Mouse (Mus musculus) left cerebral cortex, postnatal 14 days (tissue): ENCODE results near the gene Mydgf. TPM values are rescaled to one million over a fixed set of nuclear protein-coding genes. Genes with fewer than 3 reads are reported as not detected.

ENCODE experiments used
- DNase-seq, 2 experiments: peaks; one replicate each; pipeline ENCODE4 v3.0.0; 2021 to 2022; ENCODE audit warnings: low spot score in 2 of 2, mixed read lengths in 1 of 2
- intact Hi-C: fragments of 180-260 bp; cut with DNase I; formaldehyde crosslinking; loops from one replicate; pipeline ENCODE4 v1.15.1; 2025
- total RNA-seq, 2 experiments: library from RNA; stranded (reverse); gene quantifications; 2 replicates each; pipeline ENCODE4 v1.2.3; 2021

The Mydgf gene
- total RNA-seq, 2 experiments from 2014 or later: 47.2 to 48.0 TPM

DNA sequence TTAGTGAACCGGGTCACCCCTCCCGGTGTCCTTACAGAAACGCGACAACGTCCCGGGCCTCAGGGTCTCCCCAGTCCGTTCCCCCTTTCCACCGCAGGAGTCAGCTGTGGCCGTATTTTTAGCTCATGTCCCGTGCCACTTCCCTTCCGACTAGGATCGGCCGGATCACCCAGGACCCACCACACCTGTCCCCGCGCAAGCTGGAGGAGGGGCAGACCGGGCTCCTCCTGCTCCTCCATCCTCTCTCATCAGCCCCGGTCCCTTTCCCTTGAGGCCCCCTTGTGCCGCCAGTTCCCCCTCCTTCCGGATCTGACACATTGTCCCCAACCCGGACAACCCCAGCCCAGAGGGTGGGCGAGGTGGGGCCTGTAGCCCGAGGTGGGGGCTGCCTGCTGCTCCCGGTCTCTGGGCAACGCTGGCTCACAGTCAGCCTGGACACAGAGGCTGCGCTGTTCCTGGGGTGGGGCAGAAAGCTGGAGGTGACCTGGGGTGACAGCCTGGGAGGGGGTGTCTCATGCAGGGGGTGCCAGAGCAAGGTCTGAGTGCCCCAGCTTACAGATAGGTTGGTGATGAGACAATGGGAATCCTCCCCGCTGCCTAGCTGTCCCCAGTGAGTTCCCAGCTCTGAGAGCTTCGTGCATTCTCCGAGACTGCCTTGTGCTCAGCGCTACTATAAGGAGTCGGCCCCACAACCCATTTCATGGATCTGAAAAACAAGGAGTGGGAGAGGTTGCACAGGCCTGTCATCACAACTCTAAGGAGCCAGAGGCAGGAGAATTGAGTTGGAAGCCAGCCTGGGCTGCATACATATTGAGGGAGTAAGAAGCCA lies 34.7 kb downstream of the Mydgf start:
- DNase-seq: no peak
- intact Hi-C loops: no loop called here

DNA sequence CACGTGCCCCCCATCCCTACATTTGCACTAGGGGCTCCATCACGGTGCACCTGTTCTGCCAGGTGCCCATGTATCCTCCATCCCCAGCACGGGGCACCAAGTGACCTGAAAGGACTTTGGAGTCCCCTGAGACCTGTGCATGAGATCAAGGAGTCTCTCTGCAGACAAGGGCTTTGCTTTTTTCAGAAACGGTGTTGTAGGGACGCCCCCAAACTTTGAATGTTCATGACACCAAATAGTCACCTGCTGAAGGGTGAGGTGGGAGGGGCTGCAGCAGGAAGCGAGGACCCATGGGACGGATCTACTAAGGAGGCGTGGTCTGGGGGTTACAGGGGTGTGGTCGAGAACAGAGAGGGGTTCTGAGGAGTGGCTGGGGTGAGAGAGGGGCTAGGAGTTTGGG lies 35.4 kb downstream of the Mydgf start:
- no peak for DNase-seq
- intact Hi-C loops: no loop called here

DNA sequence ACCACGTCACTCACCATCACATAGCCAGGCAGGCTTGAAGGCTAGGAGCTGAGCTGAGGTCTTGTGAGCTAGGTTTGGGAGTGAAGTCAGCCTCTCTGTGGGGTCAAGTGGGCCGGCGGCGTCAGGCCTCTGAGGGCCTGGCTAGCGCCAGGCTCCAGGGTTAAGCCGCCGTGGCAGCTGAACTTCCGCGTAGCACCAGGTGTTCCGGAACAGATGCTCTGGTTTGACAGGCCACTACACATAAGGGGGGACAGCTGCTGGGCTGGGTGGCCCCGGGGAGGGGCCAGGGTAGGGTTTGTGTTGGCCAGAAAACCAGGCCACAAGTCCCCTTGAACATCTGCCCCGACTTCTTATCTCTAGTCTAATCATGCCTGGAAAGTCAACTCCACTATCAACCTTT lies 36.3 kb downstream of the Mydgf start:
- intact Hi-C loops: no loop called here
- no peak for DNase-seq

DNA sequence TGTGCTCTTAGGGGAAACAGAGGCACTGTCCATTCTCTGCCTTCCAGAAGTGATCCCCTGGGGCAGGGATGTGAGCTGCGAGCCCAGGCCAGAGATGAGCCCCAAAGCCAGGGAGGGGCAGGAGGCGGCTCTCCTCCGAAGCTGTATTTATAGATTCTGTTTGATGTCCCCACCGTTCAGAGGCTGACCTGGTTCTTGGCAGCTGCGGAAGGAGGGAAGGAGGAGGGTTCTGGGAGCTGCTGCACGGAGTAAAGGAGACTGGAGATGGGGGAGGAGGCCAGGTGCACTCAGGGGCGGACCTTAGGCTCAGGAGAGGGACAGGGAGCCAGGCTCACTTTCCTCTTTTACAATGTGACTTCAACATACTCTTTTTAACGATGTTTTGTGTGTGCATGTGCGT lies 37.6 kb downstream of the Mydgf start:
- DNase-seq: no peak
- intact Hi-C loops: no loop called here

DNA sequence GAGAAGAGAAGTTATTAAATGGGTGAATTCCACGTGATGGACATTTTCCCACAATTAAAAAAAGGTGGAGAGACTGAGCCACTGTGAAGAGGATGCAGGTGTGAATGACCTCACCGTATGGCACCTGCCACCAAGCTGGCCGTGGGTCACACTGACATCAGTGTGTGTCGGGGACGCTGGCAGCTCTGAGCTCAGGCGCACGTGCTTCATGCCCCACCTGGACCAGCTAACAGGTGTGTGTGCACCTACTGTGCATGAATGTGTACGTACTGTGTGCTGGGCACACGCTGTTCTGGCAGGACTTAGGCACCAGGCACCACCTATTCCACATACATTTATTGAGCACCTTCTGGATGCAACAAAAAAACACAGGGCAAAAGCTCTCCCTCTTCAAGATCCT lies 39.2 kb downstream of the Mydgf start:
- DNase-seq: no peak
- intact Hi-C loops: no loop called here

DNA sequence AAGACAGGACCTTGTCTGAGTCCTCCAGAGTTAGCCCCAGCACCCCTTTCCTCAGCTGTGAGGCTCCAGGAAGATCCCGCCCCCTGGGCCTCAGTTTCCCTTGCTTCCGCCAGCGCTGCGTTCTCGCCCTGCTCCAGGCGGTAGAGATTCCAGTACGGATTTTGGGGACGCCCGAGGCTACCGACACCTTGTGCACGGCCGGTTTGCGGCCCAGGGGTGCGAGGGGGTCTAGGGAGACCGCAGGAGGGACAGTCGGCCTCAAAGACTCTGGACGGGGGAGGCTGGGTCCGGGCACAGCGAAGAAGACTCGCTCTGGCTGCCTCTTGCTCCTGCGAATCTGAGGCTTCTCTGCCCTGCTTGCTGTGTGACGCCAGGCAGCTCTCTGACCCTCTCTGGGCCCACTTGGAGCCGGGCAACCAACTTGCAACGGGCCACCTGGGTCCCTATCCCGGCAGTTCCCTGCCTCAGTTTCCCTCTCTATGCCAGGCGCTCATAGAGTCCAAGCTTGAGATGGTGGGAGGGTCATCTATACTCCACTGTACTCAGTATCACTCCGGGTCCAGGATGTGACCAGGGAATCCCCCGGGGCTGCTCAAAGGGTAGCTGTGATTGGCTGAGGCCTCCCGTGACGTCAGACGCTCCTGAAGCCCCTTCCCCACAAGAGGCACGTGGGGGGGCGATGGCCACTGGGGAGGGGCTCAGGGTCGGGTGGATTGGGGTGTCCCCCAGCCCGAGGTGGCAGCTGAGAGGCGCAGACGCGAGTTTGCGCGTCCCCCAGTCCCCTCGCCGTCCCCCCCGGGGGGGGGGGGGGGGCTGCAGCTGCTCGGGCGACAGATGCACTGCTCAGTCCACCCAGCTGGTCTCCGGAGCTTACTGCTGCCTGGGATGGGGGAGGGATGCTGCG lies 41.8 kb downstream of the Mydgf start:
- intact Hi-C loops: no loop called here
- peak in 1 of 2 experiments; percentile 74 for DNase-seq

DNA sequence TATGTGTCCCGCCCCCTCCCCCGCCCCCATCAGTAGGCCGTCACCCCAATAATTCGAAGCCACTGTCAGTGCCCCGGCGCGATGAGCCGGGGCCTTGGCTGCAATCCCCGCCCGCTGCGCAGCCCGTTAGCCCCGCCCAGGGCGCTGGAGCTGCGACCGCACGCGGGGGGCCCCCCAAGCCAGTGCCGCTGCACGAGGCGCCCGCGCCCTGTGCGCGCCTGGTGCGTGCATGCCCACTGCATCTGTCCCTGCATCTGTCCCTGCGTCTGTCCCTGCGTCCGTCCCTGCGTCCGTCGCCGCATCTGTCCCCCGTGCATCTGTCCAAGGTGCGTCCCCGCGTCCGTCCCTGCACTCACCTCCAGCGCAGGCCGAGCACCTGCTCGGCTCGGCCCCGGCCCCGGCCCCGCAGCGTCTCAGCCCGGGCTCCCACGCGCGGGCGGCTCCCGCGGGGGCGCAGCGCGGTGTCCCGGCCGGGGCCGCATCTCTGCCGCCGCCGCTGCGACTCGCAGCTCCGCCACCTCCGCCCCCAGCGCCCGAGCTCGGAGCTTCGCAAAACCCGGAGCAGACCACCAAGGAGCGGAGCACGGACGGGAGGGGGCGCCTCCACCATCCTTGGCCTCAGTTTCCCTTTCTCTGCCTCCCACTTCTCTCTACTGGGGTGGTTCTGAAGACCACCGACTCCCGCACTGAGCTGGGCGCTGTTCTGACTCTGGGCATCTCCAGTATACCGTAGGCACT lies 43.7 kb downstream of the Mydgf start, which contains the start of gene Sema6b:
TSS of gene Sema6b (minus strand) at position 486 of the 738 bp plus-strand sequence.
- DNase-seq: peak; percentile 66 to 84
- intact Hi-C loops: no loop called here

DNA sequence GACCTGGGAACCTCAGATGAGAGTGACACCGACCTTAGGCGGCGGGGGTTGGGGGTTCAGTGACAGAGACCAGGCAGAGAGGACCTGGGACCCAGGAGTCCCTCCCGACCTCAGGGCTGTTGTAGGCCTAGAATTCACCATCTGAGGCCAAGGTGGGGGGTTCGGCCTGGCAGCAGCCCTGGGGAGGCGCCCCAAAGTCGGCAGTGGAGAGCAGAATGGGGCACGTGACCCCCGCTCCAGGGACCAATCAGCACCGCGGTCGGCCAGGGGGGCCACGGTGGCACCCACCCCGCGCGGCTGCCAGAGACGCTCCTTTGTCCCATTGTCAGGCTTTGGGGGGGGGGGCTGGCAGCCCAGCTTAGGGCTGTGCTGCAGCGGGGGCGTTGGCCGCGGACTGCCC lies 44.4 kb downstream of the Mydgf start:
- DNase-seq: peak in 1 of 2 experiments; percentile 53
- intact Hi-C loops: no loop called here

DNA sequence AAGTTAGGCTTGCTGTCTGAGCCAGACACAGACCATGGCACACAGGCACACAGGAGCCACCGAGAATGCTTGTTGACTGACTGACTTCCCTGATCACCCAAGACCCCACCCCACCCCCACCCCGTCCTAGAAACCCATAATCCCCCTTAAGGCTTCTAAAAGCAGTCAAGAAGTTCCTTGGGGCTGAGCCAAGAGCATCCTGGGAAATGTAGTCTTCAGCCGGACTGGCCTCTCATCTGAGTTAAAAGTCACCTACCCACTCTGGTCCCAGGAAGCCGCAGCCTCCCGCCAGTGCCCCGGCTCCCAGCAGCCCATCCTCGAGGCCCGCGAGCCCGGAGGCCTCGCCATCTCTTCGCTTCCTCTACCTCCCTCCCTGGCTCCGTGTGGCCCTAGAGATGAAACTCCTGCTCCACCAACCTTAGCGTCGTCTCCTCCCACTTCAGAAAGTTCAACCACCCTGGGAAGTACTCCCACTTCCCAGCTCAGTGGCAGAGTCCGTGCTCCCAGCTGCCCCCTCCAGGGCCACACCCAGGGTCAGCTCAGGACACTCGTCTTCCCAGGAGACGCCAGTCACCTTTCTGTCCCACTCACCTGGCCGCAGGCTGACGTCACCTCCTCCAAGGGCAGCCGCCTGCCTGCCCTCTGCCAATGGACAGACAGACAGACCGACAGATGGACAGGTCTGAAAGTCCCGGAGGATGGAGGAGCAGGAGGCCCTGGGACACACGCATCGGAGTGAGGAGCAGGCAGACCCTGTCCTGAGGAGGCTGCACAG lies 45.7 kb downstream of the Mydgf start:
- intact Hi-C loops: no loop called here
- DNase-seq: no peak

DNA sequence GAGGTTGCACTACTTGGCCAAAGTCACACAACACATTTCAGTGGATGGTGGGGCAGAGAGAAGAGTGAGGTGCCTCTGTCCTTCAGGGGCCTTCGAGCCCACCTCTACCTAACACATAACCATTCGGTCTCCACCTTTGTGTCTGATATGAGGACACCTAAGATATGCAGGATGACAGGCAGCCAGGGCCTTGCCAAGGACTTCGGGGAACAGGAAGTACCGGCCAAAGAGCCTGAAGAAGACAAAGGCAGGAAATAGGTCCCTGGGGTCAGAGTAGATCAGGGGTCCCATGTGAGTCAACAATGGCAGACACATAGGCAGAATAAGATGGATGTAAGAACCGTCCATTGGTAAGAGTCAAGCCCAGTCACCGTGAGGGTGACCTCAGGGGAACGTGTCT lies 47.2 kb downstream of the Mydgf start:
- DNase-seq: no peak
- intact Hi-C loops: no loop called here

DNA sequence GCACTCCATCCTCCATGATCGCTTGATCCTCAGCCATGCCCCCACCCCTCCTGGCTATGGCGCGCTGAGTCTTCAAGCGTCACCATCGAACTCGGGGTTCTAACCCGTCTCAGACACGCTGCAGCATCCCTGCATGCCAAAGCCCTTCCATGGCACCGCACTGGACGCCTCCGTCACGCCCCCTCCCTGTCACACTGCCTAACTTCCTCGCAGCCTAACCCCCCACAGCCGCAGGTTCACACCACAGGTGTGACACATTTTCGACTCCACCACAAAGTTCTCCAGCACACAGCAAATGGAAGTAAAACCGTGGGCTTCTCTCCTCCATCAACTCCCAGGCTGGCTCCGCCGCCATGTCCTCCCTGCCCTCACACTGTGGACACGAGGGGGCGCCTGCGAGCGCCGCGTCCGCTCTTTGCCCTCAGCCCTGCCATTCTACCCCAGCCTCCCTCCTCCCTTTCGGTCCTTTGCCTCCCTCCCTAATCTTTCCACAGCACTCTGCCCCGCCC lies 49.2 kb downstream of the Mydgf start:
- intact Hi-C loops: loop anchor here (5.0 kb wide), 1 partner anchor 118 kb away; no protein-coding TSS in a partner anchor
- DNase-seq: peak in 1 of 2 experiments; percentile 59

DNA sequence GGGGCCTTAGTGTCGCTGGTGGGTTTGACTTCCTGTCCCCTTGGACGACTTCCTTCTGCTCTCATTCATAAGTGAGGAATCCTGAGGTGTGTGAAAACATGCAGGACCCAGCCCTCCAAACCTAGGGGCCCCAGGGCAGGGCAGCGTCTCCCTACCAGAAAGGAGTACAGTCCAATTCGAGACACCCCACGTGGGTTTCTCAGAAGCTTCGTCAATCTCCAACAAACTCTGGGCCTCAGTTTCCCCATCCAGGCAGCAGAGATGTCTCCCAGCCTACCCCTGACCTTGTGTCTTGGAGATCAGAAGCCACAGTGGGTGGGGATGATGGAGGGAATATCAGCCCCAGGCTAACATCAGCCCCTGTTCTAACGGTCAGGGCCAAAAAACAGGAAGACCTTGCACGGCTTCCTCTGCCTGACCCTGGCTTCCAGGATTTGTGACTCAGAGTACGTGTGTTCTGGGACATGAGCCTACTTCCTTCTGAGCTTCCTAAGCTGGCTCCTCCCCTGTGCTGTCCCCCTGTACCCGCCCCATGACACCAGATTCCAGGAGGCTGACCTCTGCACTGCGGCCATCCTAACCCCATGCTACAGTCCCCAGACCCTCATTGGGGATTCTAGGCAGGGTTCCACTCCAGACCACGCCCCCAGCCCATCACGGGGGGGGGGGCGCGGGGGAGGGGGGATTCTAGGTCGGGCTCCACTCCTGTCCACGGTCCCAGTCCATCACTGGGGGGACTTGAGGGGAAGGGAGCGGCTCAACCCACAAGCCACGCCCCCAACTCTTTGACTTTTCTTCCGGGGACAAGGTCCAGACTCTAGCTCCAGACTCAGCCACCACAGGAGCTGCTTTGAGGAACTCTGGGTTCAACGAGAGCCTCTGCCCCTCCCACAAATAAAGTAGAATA lies 50.0 kb downstream of the Mydgf start:
- no peak for DNase-seq
- intact Hi-C loops: loop anchor here (2.0 to 5.0 kb wide), 2 partner anchors 25 to 119 kb away; no protein-coding TSS in a partner anchor

DNA sequence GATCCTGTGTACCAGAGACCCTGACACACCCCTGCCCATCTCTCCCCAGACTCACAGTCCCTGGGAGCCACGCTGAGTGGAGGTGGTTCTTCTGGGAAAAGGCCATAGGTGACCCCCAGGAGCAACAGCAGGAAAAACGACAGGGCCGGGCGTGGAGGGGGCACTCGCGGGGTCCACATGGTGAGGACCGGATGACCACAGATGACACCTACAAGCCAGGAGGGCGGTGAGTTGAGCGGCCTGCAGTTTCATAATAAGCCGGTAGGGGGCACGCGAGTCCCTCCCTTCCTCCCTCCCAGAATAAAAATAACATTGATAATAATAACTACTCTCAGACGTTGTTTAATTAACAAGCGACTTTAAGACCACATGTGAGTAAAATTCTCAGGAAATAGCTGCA lies 51.1 kb downstream of the Mydgf start:
- DNase-seq: peak in 1 of 2 experiments; percentile 67
- intact Hi-C loops: loop anchor here (2.0 to 5.0 kb wide), 2 partner anchors 26 to 120 kb away; no protein-coding TSS in a partner anchor

DNA sequence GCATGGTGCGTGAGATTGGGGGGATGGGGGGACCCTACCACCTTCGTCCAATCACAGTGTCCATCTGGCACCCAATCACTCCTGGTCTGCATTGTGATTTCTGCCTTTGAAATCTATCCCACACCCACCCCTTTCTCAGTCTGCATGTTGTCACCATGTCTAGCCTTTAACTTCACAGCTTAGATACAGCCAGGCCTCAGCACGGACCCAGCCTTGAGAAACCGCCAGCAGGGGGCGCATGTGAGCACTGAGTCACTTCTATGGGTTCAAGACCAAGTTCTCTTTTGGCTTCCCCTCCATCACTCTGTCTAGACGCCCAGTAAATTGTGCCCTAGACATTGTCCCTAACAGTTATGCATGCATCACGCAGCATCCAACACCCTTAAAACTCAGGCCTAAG lies 51.9 kb downstream of the Mydgf start:
- peak; percentile 59 to 72 for DNase-seq
- intact Hi-C loops: loop anchor here (2.0 to 5.0 kb wide), 2 partner anchors 27 to 120 kb away; no protein-coding TSS in a partner anchor

DNA sequence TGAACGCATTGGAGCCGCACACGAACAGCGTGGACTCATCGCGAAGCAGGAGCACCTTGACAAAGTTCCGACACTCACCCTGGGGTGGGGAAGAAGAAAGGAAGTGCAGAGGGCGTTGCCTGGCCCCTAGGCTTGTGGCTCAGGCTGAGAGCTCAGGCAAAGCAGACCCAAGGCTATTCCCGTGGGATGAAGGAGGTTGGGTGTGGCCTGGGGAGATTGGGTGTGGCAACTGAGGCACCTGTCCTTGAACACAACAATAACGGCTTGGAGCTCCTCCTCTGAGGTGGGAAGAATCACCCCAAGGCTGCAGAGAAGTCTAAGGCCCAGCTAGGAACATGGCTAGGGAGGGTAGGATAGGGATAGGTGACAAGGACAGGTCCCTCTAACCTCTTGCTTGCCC lies 52.6 kb downstream of the Mydgf start:
- intact Hi-C loops: loop anchor here (5.0 kb wide), 1 partner anchor 121 kb away; no protein-coding TSS in a partner anchor
- no peak for DNase-seq

DNA sequence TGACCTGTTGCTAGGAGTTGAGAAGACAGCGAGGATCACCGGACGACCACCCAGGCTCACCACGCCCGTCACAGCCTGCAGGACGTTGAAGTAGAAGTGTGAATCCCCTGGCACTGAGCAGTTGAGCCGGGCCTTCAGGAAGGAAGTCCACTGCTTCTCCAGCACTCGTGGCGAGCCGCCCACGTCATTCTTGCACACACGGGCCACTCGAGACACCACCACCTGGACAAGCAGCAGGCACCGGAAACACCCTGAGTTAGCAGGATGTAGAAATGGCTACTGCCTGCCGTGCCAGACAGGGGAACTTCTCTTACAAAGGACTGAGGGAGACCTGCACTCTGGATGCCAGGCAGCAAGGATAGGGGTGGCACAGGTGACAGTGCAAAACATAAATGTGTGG lies 55.5 kb downstream of the Mydgf start:
- no peak for DNase-seq

DNA sequence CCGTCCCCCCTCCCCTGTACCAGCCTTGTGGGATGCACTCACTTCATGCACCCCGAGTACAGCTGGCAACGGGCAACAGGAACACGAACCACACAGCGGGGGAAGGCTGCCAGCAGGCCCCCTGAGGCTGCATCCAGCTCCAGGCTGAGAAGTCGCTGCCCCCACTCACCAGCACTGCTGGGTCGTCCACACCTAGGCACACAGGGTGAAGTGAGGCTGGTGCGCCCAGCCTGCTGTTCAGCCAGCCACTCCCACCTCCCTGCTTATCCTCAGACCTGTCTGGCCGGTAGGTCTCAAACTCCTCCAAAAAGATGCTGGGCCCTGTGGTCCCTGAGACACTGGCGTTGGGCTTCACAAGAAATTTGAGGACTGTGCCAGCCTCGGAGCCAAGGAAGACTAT lies 57.5 kb downstream of the Mydgf start:
- intact Hi-C loops: no loop called here
- DNase-seq: no peak

More for the DNA sequence above, 55.5 kb downstream of the Mydgf start:
- intact Hi-C loops: no loop called here
